Mouse (Mus musculus): Measurements from ENCODE around the gene Actn4.

The Actn4 gene

GRCm38 (mm10) chr7:28883039-28883438 lies 79.1 kb downstream of the Actn4 start:
- DNase-seq (ENCODE audit: low spot score) = no peak

- no peak for DNase-seq (ENCODE audit: low spot score)
These were observed 80.9 kb downstream of the Actn4 start, which contains the start of gene Capn12 for GRCm38 (mm10) chr7:28881199-28881598. TSS of gene Capn12 (plus strand) at chr7:28881422.

DNA sequence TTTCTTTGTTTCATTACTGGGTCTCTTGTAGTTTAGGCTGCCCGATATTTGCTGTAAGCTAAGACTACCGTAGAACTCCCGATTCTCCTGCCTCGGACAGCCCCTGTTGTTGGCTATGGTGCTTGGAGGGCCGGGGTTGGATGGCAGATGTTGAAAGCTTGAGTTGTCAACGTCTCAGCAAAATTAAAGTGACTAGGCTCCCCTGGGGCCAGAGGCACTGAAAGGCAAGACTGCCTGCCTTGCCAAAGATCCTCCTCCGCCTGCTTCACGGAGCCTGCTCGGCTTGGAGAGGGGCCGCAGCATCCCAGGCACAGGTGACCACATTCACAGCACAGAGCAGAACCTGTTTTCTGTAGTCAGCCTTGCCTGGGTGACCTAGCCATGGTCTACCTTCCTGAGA lies 81.6 kb downstream of the Actn4 start:
- no peak for DNase-seq (ENCODE audit: low spot score)

DNA sequence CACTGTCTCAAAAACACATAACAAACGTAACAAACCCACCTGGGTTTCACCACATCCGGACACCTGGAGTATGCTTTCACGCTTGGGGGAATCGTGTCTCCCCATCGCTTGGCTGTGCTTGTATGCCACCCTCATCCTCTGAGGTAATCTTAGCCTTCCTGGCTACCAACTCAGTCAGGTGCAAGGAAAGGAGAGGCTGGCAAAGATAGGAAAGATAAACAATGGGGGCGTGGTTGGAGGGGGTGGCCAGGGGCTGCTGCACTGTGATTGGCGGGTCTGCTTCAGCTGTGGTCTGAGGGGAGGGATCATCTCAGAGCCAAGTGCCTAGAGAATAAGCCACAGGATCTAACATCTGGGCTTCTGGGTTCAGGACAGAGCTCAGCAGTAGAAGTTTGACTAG lies 82.5 kb downstream of the Actn4 start:
- no peak for DNase-seq (ENCODE audit: low spot score)

DNA sequence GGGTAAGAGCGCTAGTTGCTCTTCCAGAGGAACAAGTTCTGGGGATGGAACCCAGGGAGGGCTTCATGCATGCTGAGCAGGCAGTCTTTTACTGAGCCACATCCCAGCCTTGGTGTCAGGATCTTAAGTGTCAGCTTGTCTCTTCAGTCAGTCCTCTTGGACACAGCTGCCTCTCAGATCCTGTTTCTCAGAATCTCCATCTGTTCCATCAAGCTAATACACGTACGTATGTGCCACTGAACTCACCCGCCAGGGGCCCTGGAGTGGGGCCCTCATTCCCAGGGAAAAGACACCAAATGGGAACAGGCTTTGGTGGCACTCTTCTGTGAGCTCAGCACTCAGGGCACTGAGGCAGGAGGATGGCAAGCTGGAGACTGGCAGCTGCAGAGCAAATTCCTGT lies 84.3 kb downstream of the Actn4 start:
- DNase-seq (ENCODE audit: low spot score) = no peak

GRCm38 (mm10) chr7:28877155-28877554 lies 85.0 kb downstream of the Actn4 start:
- DNase-seq (ENCODE audit: low spot score) = no peak

DNA sequence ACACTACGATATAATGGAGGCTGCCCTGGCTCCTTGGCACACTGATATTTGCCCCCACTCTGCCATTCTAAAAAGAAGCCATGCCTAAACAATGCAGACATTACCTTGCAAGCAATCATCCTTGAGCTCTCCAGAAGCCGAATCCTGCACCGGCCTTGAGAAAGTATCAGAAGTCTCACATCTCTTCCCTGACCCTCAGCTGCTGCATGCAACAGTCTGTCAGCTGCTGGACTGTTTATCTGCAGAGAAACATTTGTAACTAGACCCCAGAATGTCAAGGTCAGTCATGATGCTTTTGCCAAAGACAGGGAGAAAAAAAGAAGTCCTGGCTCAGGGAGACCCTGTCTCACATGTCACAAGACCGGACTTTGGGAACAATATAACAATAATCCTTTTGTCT lies 86.0 kb downstream of the Actn4 start:
- no peak for DNase-seq (ENCODE audit: low spot score)

DNA sequence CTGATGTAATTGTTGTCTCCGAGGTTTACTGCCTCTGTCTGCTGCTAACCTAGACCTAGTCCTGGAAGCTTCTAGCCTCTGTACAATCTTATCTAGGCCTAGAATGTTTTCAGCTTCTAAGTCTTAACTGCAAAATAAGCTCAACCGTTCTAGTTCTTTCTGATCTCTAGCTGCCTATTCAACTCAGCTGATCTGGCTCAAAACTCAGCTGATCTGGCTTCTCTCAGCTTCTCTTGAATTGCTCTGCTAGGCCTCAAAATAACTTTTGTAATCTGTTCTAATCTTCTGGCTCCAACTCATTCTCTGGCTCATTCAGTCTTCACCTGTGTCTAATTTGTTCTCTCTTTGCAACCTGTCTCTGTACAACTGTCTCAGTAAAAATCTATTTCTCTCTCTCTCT lies 87.6 kb downstream of the Actn4 start:
- DNase-seq (ENCODE audit: low spot score) = no peak

DNA sequence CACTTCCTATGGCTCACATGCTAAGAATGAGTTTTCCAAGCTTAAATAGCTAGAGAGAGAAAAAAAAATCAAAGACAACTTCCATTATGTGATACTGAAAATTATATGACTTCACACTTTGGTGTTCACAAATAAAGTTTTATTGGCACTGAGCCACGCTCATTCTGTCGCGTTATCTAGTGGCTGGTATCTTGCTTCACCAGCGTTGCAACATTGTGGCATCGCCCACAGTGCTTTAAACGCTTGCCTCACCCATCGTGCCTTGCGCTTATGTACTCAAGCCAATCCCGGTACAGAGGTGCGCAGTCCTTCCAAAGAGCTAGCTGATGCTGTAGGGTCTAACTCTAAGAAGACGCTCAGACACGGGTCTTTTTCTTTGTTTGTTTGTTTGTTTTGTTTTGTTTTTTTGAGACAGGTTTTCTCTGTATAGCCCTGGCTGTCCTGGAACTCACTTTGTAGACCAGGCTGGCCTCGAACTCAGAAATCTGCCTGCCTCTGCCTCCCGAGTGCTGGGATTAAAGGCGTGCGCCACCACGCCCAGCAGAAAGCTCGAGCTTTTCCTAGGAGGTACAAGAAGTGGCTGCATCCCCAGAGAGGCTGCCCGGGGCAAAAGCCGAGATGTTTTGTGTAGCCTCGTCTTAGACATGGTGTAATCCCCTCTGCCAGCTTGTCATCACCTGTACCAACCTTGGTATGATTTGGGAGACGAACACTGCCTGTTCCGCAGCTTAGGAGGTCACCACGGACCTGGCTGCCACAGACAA lies 91.1 kb downstream of the Actn4 start:
- DNase-seq (ENCODE audit: low spot score) = no peak

DNA sequence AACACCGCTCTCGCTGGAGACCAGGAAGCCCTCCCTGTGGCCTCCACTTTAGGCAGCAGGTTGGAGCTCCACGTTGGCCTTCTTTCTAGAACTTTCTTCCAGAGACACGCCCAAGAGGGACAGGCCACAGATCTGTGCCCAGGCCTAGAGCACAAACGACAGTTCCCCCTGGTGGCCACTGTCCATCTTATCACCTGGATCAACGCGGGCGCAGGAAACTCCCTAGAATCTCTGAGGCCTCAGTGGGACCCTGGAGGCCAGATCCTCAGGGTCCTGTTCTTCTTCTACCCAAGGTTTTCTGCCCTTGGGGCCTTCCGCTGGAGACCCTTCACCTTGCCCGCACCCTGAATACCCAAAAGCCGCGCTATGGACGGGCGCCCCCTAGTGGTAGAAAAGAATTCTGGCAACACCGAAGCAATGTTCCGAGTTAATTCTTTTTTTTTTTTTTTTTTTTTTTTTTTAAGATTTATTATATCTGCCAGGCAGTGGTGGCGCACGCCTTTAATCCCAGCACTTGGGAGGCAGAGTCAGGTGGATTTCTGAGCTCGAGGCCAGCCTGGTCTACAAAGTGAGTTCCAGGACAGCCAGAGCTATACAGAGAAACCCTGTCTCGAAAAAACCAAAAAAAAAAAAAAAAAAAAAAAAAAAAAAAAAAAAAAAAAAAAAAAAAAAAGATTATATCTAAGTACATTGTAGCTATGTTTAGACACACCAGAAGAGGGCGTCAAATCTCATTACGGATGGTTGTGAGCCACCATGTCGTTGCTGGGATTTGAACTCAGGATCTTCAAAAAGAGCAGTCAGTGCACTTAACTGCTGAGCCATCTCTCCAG lies 94.4 kb downstream of the Actn4 start:
- DNase-seq (ENCODE audit: low spot score) = peak; percentile 82

- DNase-seq (ENCODE audit: low spot score) = no peak
These were observed 95.2 kb downstream of the Actn4 start for GRCm38 (mm10) chr7:28866769-28867507.

DNA sequence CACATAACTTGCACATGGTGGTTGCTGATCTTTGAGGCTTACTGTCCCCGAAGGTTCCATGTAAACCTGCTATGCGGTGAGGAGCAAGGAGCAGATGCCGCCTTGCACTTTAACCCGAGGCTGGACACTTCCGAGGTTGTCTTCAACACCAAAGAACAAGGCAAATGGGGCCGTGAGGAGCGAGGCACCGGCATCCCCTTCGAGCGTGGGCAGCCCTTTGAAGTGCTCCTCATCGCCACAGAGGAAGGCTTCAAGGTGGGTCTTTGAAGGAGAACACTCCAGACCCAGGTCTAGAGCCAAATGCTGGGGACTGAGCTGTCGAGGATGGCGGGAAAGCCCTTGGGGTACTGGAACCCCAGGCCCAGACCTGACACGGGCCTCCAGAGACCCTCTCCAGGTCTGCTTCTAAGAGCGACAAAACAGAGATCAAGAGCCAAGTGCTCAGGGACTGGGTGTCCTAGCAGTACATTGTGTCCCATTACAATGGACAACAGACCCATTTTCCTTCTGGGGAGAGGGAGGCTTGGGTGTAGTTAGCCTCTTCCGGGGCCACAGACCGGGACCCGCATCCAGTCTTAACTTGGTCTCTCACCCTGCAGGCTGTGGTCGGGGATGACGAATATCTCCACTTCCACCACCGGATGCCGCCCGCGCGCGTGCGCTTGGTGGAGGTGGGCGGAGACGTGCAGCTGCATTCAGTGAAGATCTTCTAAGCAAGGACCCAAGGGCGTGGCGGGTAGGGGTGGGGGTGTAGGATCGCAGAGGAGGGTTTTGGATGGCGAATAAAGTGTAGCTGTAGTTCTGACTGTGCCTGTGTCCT lies 96.4 kb downstream of the Actn4 start:
- DNase-seq (ENCODE audit: low spot score) = peak; percentile 87

DNA sequence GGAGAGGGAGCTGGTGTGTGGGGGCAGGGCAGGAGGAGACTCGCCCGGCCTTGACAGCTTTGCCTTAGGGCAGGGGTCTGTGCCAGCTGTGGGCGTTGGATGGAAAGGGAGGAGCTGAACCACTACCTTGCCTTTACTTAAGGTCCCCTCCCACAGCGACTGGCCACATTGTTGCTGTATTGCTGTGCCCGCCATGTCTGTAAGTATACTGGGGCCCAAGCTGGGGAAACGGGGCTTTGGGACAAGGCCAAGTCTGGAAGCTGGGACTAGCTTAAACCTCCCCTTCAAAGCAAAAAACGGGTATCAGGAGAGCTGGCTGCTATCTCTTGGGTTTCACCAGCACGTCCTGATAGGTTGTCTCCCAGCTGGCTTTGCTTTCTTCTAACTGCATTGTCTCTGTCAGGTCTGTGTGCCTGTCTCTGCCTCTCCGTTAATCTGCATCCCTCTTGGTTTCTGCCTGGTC lies 97.8 kb downstream of the Actn4 start:
- DNase-seq (ENCODE audit: low spot score) = no peak

DNA sequence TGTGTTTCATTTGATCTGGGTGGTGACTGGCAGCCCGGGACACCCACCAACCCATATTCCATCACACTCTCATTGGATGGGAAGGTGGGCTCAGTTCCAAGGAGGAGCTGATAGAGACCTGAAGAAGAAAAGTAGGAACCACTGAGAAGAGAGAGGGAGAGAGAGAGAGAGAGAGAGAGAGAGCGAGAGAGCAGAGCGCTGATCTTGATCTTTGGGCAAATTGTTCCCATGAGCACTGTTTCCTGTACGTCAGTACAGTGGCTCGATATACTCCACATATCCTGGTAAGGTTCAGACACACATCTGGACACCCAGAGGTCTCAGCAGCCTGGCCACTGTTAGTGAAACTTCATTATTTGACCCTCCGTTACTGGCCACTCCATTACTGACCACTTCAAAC lies 98.6 kb downstream of the Actn4 start, which contains the start of gene Lgals7:
Lgals7 (plus strand) TSS at position 314 of the 400 bp plus-strand sequence.
- no peak for DNase-seq (ENCODE audit: low spot score)

GRCm38 (mm10) chr7:28862817-28863499 lies 99.2 kb downstream of the Actn4 start:
- peak; percentile 38 for DNase-seq (ENCODE audit: low spot score)

- DNase-seq (ENCODE audit: low spot score) = no peak
These were observed 101.2 kb downstream of the Actn4 start for GRCm38 (mm10) chr7:28860898-28861297.

DNA sequence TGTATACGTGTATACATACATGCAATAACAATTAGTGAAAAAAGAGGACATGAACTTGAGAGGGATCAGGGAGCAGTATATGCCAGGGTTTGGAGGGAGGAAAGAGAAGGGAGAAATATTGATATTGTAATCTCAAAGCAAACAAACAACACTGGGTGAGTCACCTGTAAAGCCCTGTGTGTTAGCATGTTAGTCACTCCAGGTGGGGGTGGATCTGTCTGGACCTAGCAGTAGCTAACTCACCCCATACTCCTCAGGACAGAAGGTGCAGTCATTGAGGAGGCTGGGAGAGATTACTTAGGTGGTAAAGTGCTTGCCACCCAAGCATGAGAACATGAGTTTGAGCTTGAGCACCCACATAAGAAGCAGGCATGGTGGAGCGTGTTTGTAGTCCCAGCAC lies 102.2 kb downstream of the Actn4 start:
- no peak for DNase-seq (ENCODE audit: low spot score)

DNA sequence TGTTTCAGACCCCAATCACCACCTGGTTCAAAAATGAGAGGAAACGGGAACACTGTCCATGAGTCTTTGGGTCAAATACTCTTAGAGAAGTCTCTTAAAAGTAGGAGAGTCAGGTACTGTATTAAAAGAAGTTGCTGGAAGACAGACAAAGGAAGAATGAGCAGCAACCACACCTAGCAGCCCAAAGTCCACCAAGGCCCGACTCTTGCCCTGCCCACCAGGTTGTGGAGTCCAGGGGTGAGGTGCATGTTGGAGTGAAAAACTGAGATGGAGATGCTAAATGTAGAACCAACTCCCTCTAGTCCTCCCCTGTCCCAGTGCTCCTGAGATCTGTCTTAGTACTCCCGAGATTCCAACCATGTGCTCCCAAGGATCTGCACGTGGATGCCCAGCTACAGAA lies 111.5 kb downstream of the Actn4 start:
- no peak for DNase-seq (ENCODE audit: low spot score)

GRCm38 (mm10) chr7:28849700-28850236 lies 112.4 kb downstream of the Actn4 start:
- peak; percentile 74 for DNase-seq (ENCODE audit: low spot score)

- DNase-seq (ENCODE audit: low spot score) = no peak
These were observed 114.9 kb downstream of the Actn4 start for GRCm38 (mm10) chr7:28847273-28847672.
